Mouse (Mus musculus) forebrain, embryonic 13.5 days (tissue): Measurements from ENCODE around the gene Cgnl1. TPM values are rescaled to one million over a fixed set of nuclear protein-coding genes. Genes with fewer than 3 reads are reported as not detected.

Experiments
- ATAC-seq: fragments of 200-750 bp; cut with Nextera tagmentation; 2 replicates; pipeline ENCODE4 v1.8.0; 2017
- H3K27ac ChIP-seq: fragments of 300-500 bp; sonication (generic); 2 replicates; pipeline ENCODE4 v1.5.1; 2015; ENCODE audit warnings: inconsistent platforms, mild to moderate bottlenecking, moderate library complexity
- H3K27me3 ChIP-seq: fragments of 300-500 bp; sonication (generic); 2 replicates; pipeline ENCODE4 v1.6.1; 2015; ENCODE audit warnings: mild to moderate bottlenecking, inconsistent platforms
- H3K36me3 ChIP-seq: fragments of 300-500 bp; sonication (generic); 2 replicates; pipeline ENCODE4 v1.6.1; 2015; ENCODE audit warnings: mild to moderate bottlenecking, inconsistent platforms; ENCODE audit not compliant: poor library complexity, severe bottlenecking
- H3K4me1 ChIP-seq: fragments of 300-500 bp; sonication (generic); 2 replicates; pipeline ENCODE4 v1.6.1; 2015; ENCODE audit warnings: inconsistent platforms
- H3K4me2 ChIP-seq: fragments of 300-500 bp; sonication (generic); 2 replicates; pipeline ENCODE4 v1.6.1; 2015; ENCODE audit warnings: inconsistent platforms, mild to moderate bottlenecking, moderate library complexity
- H3K4me3 ChIP-seq: fragments of 300-500 bp; sonication (generic); 2 replicates; pipeline ENCODE4 v1.5.1; 2015; ENCODE audit warnings: mild to moderate bottlenecking, inconsistent platforms
- H3K9ac ChIP-seq: fragments of 300-500 bp; sonication (generic); 2 replicates; pipeline ENCODE4 v1.6.1; 2015; ENCODE audit warnings: mild to moderate bottlenecking, inconsistent platforms
- H3K9me3 ChIP-seq: fragments of 300-500 bp; sonication (generic); replicated peaks from 2 replicates; pipeline ENCODE4 v1.6.1; 2016; ENCODE audit warnings: inconsistent platforms
- WGBS: fragments of 180-500 bp; shearing (Covaris S2); methylation state at CpG from one replicate; pipeline ENCODE4 v1.1.7; 2015; 5-methylcytosine and 5-hydroxymethylcytosine counted together
- polyA plus RNA-seq: library from polyadenylated mRNA; unstranded; fragments of >200 nt; fragmentation: Nextera tagmentation; extraction: Ambion mirVana; gene quantifications from 2 replicates; pipeline ENCODE4 v1.2.1, GENCODE M21; 2015

The Cgnl1 gene
- polyA plus RNA-seq, 1 experiment from 2014 or later: 4.0 TPM

DNA sequence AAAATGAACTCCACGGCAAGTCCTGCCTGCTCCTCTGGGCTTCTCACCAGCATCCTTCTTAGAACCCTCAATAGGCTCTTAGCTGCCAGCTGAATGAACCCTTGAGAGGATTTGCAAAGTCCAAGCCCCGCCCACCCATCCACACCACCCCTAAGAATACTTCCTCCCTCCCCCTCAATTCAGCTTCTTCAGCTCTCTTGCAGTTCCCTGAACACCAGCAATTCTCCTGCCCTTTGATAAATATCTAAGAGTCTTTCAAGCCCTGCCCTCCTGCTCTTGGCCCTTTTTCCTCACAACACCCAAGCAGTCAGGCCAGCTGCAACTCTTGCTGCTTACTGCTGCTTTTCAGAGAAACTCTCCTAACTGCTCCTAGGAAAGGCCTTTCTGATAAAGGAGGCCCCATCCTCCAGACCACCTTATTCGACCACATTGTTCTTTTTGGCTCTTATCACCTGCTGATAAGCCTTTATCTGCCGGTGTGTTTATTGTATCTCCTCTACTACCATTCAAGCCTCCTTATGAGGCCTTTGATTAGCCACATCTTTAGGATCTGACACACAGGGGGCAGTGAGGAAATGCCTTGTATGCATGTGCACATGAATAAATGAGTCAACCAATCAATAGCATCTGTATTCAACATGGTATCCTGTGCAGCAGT lies 21.3 kb downstream of the Cgnl1 start:
- H3K27me3 ChIP-seq: no peaks in the 10 kb centered on the region
- H3K4me2 ChIP-seq: 0 out of 2 replicates have a peak overlapping the region, but pooled peaks have one; percentile 2
- no peaks in the 10 kb centered on the region for H3K9me3 ChIP-seq
- ATAC-seq: peak; percentile 41; the same call in 1 of the 2 replicates
- H3K36me3 ChIP-seq: no peaks in the 10 kb centered on the region
- H3K4me3 ChIP-seq: no peak overlapping the region
- WGBS: 1% methylated on average over 4 of the region's 4 CpGs
- no peak overlapping the region for H3K9ac ChIP-seq
- peaks cover 13% of the 10 kb centered on the region for H3K4me1 ChIP-seq
- H3K27ac ChIP-seq: peak overlapping the region; percentile 25; the same call in 1 of the 2 replicates

DNA sequence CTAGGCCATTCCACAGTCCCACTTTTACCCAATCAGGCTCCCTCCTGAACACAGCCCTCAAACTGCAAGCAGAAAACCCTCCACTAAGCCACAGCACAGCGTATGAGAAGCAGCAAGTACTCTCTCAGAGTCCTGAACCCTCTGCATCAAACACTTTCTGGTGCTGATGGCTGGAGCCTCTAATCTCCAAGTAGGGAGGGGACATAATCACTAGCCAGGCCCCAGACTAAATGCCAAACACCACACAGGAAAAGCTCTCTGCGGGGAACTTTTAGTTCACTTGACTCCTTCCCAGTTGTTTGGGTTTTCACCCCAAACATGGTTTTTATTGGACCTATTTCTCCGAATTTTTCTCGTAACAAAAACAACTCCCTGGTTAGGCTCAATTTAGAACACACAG lies 25.0 kb downstream of the Cgnl1 start:
- H3K9ac ChIP-seq: no peak overlapping the region
- no peaks in the 10 kb centered on the region for H3K27me3 ChIP-seq
- WGBS: 58% methylated on average over 4 of the region's 4 CpGs
- ATAC-seq: no peak
- H3K36me3 ChIP-seq: no peaks in the 10 kb centered on the region
- H3K4me1 ChIP-seq: peaks cover 13% of the 10 kb centered on the region
- H3K9me3 ChIP-seq: no peaks in the 10 kb centered on the region
- no peak overlapping the region for H3K27ac ChIP-seq
- H3K4me3 ChIP-seq: no peak overlapping the region
- no peak overlapping the region for H3K4me2 ChIP-seq

DNA sequence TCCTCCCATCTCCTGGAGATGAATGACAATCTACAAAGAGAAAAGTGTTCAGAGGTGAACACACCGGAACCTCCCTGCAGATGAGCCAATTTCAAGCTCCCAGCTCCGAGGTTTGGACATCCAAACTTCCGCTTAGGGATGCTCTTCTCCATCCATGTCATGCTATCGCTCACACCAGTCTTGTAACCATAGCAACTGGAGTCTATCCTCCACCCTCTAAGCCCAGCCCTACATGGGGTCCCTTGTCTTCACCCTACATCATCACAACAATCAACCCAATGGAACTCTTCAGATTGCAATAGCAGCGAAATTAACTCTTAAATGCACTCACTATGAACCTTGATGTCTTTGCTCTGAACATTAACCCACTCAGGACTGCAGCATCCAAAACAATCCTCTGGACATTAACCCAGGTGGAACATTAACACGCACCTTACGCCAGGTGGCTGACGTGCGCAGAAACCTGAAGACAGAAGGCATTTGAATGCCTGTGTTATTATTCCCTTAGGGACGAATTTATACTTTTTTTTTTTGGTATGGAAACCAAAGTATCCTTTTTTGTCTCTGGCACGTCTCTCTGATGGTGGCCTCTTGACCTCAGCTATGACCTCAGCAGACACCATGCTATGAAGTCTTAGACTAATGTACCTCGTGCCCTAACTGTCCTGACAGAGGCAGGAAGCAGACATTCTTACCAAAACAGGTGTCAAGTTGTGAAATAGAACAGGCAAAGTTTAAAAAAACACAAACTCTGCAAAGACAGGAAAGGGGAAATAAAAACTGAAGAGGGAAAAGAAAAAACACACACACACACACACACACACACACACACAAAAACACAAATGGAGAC lies 33.1 kb downstream of the Cgnl1 start:
- Histone ChIP-seq H3K27ac (no peak overlapping the region), H3K9me3 (no peaks in the 10 kb centered on the region), H3K9ac (no peak overlapping the region), H3K4me2 (no peak overlapping the region), H3K27me3 (no peaks in the 10 kb centered on the region), H3K4me3 (no peak overlapping the region), H3K36me3 (no peaks in the 10 kb centered on the region), H3K4me1 (no peaks in the 10 kb centered on the region)
- ATAC-seq: no peak
- 84% methylated on average over 12 of the region's 12 CpGs for WGBS

DNA sequence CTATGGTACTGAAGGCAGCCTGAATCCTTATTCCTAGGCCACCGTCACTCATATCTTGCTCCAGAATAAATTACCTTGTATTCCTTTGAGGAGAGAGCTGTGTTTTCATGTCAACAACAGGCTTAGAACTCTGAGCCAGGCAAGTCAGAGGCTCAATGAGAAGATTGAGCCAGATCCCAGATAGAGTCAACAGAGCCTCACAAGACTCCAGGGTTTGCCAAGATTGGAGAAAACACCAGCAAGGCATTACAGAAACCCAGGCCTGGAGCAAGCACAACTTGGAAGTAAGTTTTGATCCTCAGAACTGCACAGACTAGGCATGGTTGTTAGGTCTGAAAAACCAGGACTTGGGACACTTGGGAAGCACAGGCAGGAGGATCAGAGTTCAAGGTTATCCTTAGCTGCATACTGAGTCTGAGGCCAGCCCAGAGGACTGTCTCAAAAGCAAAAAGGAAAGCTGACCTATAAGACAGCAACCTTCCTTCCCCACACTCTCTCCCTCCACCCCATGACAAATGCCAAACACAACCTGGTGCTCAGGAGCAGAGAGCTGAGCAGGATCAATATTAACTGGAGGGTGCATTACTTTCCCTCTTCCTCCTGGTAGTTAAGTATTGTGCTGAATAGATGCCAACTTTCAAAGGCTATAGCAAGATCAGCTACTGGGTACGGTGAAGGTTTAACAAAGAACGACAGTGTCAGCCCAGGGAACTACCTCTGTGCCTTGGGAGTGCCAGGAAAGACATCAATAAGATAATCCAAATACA lies 34.0 kb downstream of the Cgnl1 start:
- no peak overlapping the region for H3K4me3 ChIP-seq
- no peak overlapping the region for H3K9ac ChIP-seq
- H3K27me3 ChIP-seq: no peaks in the 10 kb centered on the region
- H3K4me2 ChIP-seq: no peak overlapping the region
- no peaks in the 10 kb centered on the region for H3K9me3 ChIP-seq
- no peak for ATAC-seq
- H3K27ac ChIP-seq: no peak overlapping the region
- H3K36me3 ChIP-seq: no peaks in the 10 kb centered on the region
- H3K4me1 ChIP-seq: no peaks in the 10 kb centered on the region
- WGBS: 66% methylated on average over 3 of the region's 3 CpGs

DNA sequence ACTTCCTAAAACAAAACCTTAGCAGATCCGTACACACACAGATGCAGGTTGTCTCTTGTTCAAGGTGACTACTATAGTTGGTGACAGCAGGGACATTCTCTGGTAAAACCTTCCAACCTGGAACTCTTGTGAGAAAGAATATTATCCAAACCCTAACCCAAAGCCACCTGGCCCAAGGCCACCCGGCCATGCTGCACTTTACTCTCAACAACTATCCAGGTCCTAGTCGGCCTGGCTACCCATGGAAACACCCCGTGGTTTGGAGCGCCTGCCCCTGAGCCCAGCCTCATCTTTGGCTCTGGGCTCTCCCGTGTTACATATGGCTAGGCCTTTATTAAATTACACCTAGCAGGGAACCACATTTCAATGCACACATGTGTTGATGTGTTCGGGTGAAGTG lies 35.5 kb downstream of the Cgnl1 start:
- ATAC-seq: no peak
- no peak overlapping the region for H3K4me3 ChIP-seq
- H3K27me3 ChIP-seq: no peaks in the 10 kb centered on the region
- H3K27ac ChIP-seq: no peak overlapping the region
- WGBS: 91% methylated on average over 7 of the region's 7 CpGs
- no peaks in the 10 kb centered on the region for H3K9me3 ChIP-seq
- H3K4me1 ChIP-seq: no peaks in the 10 kb centered on the region
- no peaks in the 10 kb centered on the region for H3K36me3 ChIP-seq
- H3K9ac ChIP-seq: no peak overlapping the region
- H3K4me2 ChIP-seq: no peak overlapping the region

DNA sequence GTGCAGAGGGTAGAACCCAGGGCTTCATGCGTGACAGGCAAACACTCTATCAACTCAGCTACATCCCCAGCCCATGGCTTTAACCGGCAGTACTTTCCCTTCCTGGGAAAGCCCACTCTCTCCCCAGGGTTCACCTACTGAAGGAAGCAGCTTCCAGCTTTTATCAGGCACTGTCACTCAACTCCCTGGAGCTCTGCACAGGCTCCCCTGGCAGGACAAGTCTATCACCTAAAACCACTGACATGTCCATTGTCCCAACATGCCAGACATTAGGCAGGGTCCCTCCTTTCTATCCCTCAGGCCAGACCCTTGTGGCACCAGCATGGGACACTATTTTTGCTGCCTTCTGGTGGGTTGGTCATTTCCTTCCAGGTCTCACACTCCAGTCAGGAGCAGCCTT lies 37.8 kb downstream of the Cgnl1 start:
- H3K4me3 ChIP-seq: no peak overlapping the region
- H3K9me3 ChIP-seq: no peaks in the 10 kb centered on the region
- H3K4me1 ChIP-seq: peaks cover 5% of the 10 kb centered on the region
- no peak overlapping the region for H3K9ac ChIP-seq
- 93% methylated on average over 2 of the region's 2 CpGs for WGBS
- no peak for ATAC-seq
- no peak overlapping the region for H3K27ac ChIP-seq
- no peaks in the 10 kb centered on the region for H3K36me3 ChIP-seq
- H3K4me2 ChIP-seq: no peak overlapping the region
- H3K27me3 ChIP-seq: no peaks in the 10 kb centered on the region

DNA sequence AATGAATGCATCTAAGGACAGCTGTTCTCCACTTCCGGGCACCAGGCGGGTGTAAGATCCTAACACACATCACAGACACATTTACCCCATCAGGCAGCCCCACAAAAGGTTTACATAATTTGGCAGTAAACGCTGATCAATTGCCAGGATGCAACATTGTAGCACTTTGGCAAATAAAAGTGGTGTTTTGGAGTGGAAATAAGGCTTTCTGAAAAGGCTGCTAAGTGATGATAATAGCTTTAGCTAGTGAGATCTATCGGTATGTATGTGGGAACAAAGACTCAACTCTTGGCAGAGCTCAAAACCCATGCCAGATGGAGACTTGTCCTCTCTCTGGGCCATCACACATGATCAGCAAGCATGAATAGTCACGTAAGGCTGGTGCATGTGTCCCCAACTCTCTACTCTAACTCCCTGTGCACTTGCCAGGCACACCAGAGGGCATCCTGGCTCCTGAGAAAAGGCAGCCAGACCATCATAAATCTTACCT lies 42.5 kb downstream of the Cgnl1 start:
- WGBS: 48% methylated on average over 5 of the region's 5 CpGs
- peak; percentile 50 for ATAC-seq

DNA sequence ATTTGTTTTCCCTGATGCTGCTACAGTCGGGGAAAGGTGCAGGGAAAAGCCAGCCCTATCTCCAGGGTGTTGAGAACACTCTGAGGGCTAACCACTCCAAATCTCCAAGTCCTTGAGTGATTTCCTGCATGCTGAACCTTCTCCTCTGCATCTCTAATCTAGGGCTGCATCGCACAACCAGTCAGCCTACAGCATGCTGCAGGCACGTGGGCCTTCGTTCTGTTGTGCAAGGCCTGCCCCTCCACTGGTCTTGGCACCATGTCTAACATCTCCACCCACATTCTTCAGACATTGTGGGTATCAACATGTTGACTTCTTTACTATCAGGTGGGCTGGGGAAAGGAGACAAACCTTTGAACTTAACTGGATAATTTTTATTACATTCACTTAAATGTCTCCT lies 44.2 kb downstream of the Cgnl1 start:
- Histone ChIP-seq H3K27me3 (no peaks in the 10 kb centered on the region), H3K36me3 (no peaks in the 10 kb centered on the region), H3K27ac (no peak overlapping the region), H3K4me1 (peaks cover 5% of the 10 kb centered on the region), H3K4me3 (no peak overlapping the region), H3K4me2 (no peak overlapping the region), H3K9me3 (no peaks in the 10 kb centered on the region), H3K9ac (no peak overlapping the region)
- WGBS: 82% methylated on average over 4 of the region's 4 CpGs
- ATAC-seq: no peak

More for the DNA sequence above, 42.5 kb downstream of the Cgnl1 start:
- H3K9me3 ChIP-seq: no peaks in the 10 kb centered on the region
- H3K36me3 ChIP-seq: no peaks in the 10 kb centered on the region
- H3K4me1 ChIP-seq: peaks cover 5% of the 10 kb centered on the region
- no peak overlapping the region for H3K9ac ChIP-seq
- no peaks in the 10 kb centered on the region for H3K27me3 ChIP-seq
- H3K4me3 ChIP-seq: no peak overlapping the region
- H3K27ac ChIP-seq: no peak overlapping the region
- H3K4me2 ChIP-seq: no peak overlapping the region

DNA sequence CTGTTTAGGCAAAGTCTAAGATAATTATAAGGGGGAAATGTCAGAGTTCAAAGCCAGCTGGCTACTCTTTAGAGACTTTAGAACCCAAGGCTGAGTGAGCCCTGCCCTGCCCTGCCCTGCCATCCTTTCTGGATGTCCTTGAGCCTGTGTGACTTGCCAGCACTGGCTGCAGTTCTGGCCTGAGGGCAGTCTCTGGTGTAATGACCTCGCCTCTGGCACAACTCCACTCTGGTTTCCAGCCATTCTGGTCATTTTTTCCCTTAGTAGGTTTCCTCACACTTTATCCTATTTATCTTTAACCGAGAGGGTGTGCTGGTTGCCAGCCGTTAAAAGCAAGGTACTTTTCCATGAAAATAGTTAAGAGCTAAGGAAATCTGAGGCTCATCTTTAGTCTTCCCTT lies 45.3 kb downstream of the Cgnl1 start:
- H3K9me3 ChIP-seq: no peaks in the 10 kb centered on the region

DNA sequence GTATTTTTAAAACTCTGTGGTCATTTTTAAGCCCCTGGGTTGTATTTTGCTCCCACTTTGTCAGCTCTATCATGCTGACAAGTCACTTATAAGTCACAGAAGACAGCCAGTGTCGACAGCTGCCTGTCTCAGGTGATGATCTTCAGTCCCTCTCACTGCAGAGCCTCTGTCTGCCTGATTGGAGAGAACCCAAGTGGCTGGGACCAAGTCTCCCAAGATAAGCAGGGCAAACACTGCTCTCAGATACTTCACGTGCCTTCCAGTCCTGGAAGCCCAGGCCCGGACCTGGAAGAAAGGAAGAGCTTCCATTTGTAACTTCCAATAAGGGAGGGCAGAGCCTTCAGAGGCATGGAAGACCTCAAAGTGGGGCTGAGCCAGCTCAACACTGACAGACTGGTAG lies 49.0 kb downstream of the Cgnl1 start:
- H3K4me3 ChIP-seq: no peak overlapping the region
- WGBS: 78% methylated on average over 3 of the region's 3 CpGs
- no peak for ATAC-seq

More for the DNA sequence above, 45.3 kb downstream of the Cgnl1 start:
- 87% methylated on average over 3 of the region's 3 CpGs for WGBS
- no peaks in the 10 kb centered on the region for H3K27me3 ChIP-seq
- H3K27ac ChIP-seq: no peak overlapping the region
- H3K4me2 ChIP-seq: no peak overlapping the region
- peaks cover 5% of the 10 kb centered on the region for H3K4me1 ChIP-seq
- no peaks in the 10 kb centered on the region for H3K36me3 ChIP-seq
- H3K9ac ChIP-seq: no peak overlapping the region
- H3K4me3 ChIP-seq: no peak overlapping the region
- no peak for ATAC-seq

DNA sequence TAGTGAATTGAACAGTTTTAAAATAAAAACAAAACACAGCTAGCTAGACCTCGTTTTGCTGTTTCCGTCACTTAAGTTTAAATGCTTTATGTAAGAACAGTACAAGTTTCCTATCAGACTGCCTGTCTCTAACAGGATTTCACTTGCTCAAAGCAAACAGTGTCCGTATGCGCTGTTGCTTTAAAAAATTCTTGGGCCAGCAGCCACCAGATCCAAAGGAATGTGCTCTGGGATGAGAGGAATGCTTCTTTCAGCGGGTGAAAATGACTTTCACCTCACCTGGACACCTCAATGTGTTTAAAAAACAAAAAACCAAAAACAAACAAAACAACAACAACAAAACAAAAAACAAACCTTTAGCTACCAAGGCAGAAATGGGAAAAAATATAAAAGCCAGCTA lies 54.4 kb downstream of the Cgnl1 start:
- H3K27me3 ChIP-seq: no peaks in the 10 kb centered on the region
- H3K4me2 ChIP-seq: no peak overlapping the region
- 80% methylated on average over 5 of the region's 5 CpGs for WGBS
- no peak for ATAC-seq
- no peaks in the 10 kb centered on the region for H3K36me3 ChIP-seq
- H3K4me1 ChIP-seq: no peaks in the 10 kb centered on the region
- no peak overlapping the region for H3K9ac ChIP-seq
- H3K9me3 ChIP-seq: no peaks in the 10 kb centered on the region
- no peak overlapping the region for H3K4me3 ChIP-seq
- no peak overlapping the region for H3K27ac ChIP-seq

More for the DNA sequence above, 49.0 kb downstream of the Cgnl1 start:
- H3K4me2 ChIP-seq: no peak overlapping the region
- no peak overlapping the region for H3K27ac ChIP-seq
- H3K27me3 ChIP-seq: no peaks in the 10 kb centered on the region
- no peak overlapping the region for H3K9ac ChIP-seq
- H3K4me1 ChIP-seq: no peaks in the 10 kb centered on the region
- no peaks in the 10 kb centered on the region for H3K9me3 ChIP-seq
- no peaks in the 10 kb centered on the region for H3K36me3 ChIP-seq

DNA sequence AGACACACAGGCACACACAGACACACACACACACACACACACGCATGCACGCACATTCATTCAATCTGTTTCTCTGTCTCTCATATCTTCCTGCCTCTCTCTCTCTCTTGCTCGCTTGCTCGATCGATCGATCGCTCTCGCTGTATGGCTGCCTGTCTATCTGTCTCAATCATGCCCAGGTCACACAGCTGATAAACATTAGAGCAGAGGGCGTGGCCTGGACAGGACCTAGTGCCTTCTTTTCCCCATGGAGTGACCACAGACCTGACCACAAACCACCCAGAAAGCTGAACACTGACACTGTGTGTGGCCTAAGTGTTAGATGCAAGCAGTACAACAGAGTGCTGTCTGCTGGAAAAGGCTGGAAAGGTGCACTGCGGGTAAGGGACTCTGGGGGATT lies 60.6 kb downstream of the Cgnl1 start:
- Histone ChIP-seq H3K9me3 (no peaks in the 10 kb centered on the region), H3K4me1 (no peaks in the 10 kb centered on the region), H3K27ac (no peak overlapping the region), H3K27me3 (no peaks in the 10 kb centered on the region), H3K4me2 (no peak overlapping the region), H3K4me3 (no peak overlapping the region), H3K36me3 (no peaks in the 10 kb centered on the region), H3K9ac (no peak overlapping the region)
- no peak for ATAC-seq
- WGBS: 91% methylated on average over 10 of the region's 10 CpGs
